Mouse (Mus musculus) testis, adult 2 months (tissue): ENCODE measurements around the gene Btnl10. TPM values are rescaled to one million over a fixed set of nuclear protein-coding genes. Genes with fewer than 3 reads are reported as not detected.

ENCODE experiments used
- H3K27ac ChIP-seq: fragments of 200-500 bp; 2 replicates; pipeline ENCODE4 v1.5.1; 2012; ENCODE audit warnings: low read depth, low read length; ENCODE audit not compliant: control insufficient read depth, insufficient read depth
- H3K27me3 ChIP-seq: fragments of 200-500 bp; 2 replicates; pipeline ENCODE4 v1.6.1; 2012; ENCODE audit warnings: mild to moderate bottlenecking, low read length, moderate library complexity; ENCODE audit not compliant: control insufficient read depth, insufficient read depth
- H3K36me3 ChIP-seq: fragments of 200-500 bp; 2 replicates; pipeline ENCODE4 v1.6.1; 2012; ENCODE audit warnings: mild to moderate bottlenecking, low read length; ENCODE audit not compliant: control insufficient read depth, insufficient read depth
- H3K4me1 ChIP-seq: fragments of 200-500 bp; 2 replicates; pipeline ENCODE4 v1.6.1; 2012; ENCODE audit warnings: low read length; ENCODE audit not compliant: control insufficient read depth, insufficient read depth
- H3K4me3 ChIP-seq: fragments of 200-500 bp; 2 replicates; pipeline ENCODE4 v1.5.1; 2012; ENCODE audit warnings: low read depth, mild to moderate bottlenecking, low read length, moderate library complexity, mixed read lengths; ENCODE audit not compliant: control insufficient read depth
- CTCF ChIP-seq: fragments of 200-500 bp; IDR thresholded peaks from 2 replicates; pipeline ENCODE4 v1.5.1; 2012; ENCODE audit warnings: low read depth, mild to moderate bottlenecking, inconsistent platforms, low read length, moderate library complexity; ENCODE audit not compliant: control insufficient read depth, insufficient read depth, insufficient replicate concordance
- POLR2A ChIP-seq: fragments of 200-500 bp; IDR thresholded peaks from 2 replicates; pipeline ENCODE4 v1.6.1; 2012; ENCODE audit warnings: low read depth, mild to moderate bottlenecking, inconsistent platforms, low read length, moderate library complexity; ENCODE audit not compliant: control insufficient read depth
- polyA plus RNA-seq: library from polyadenylated mRNA; depleted of rRNA; stranded (reverse); fragments of >200 nt; gene quantifications from 2 replicates; pipeline ENCODE4 v1.2.3, GENCODE M21; 2012

Btnl10 gene
- polyA plus RNA-seq, 1 experiment = 10.1 TPM

GRCm38 (mm10) chr11:58918759-58919158 lies 1.1 kb downstream of the Btnl10 start:
- Histone ChIP-seq H3K36me3 (no peaks in the 10 kb centered on the region), H3K4me3 (peak overlapping the region; percentile 43), H3K27me3 (no peaks in the 10 kb centered on the region), H3K27ac (no peak overlapping the region; the same call in 1 of the 2 replicates), H3K4me1 (peaks cover 25% of the 10 kb centered on the region)
- TF ChIP-seq CTCF (no peak), POLR2A (no peak)

- no peak for TF ChIP-seq CTCF
- no peak for TF ChIP-seq POLR2A
- Histone ChIP-seq H3K27me3 (no peaks in the 10 kb centered on the region), H3K4me1 (peaks cover 11% of the 10 kb centered on the region), H3K4me3 (no peak overlapping the region), H3K36me3 (no peaks in the 10 kb centered on the region), H3K27ac (no peak overlapping the region)
Observed at GRCm38 (mm10) chr11:58922420-58922819, 4.7 kb downstream of the Btnl10 start.

- Histone ChIP-seq H3K4me3 (no peak overlapping the region), H3K36me3 (no peaks in the 10 kb centered on the region)
Observed at GRCm38 (mm10) chr11:58926651-58927050, 8.9 kb downstream of the Btnl10 start.

GRCm38 (mm10) chr11:58927053-58927452 lies 9.3 kb downstream of the Btnl10 start:
- Histone ChIP-seq H3K4me1 (peaks cover 14% of the 10 kb centered on the region), H3K36me3 (no peaks in the 10 kb centered on the region), H3K27ac (no peak overlapping the region), H3K4me3 (no peak overlapping the region), H3K27me3 (no peaks in the 10 kb centered on the region)
- TF ChIP-seq POLR2A = no peak
- no peak for TF ChIP-seq CTCF

More at GRCm38 (mm10) chr11:58926651-58927050, 8.9 kb downstream of the Btnl10 start:
- H3K4me1 ChIP-seq = peaks cover 14% of the 10 kb centered on the region
- no peaks in the 10 kb centered on the region for H3K27me3 ChIP-seq
- no peak for TF ChIP-seq CTCF
- no peak for TF ChIP-seq POLR2A
- no peak overlapping the region for H3K27ac ChIP-seq

- peak; percentile 72 for TF ChIP-seq CTCF
- TF ChIP-seq POLR2A = no peak
- Histone ChIP-seq H3K4me3 (peak overlapping the region; percentile 68), H3K36me3 (peaks cover 2% of the 10 kb centered on the region), H3K27ac (peak overlapping the region; percentile 45), H3K27me3 (no peaks in the 10 kb centered on the region), H3K4me1 (peaks cover 14% of the 10 kb centered on the region)
Observed at GRCm38 (mm10) chr11:58927790-58928651, 10.3 kb downstream of the Btnl10 start.

- H3K27ac ChIP-seq = no peak overlapping the region
- TF ChIP-seq CTCF (no peak), POLR2A (no peak)
Observed at GRCm38 (mm10) chr11:58929055-58929454, 11.3 kb downstream of the Btnl10 start.

GRCm38 (mm10) chr11:58929641-58930040 lies 11.9 kb downstream of the Btnl10 start:
- Histone ChIP-seq H3K36me3 (peaks cover 2% of the 10 kb centered on the region), H3K27me3 (no peaks in the 10 kb centered on the region), H3K27ac (no peak overlapping the region), H3K4me1 (peaks cover 14% of the 10 kb centered on the region), H3K4me3 (no peak overlapping the region)
- TF ChIP-seq CTCF = no peak
- no peak for TF ChIP-seq POLR2A

More at GRCm38 (mm10) chr11:58929055-58929454, 11.3 kb downstream of the Btnl10 start:
- peaks cover 2% of the 10 kb centered on the region for H3K36me3 ChIP-seq
- no peaks in the 10 kb centered on the region for H3K27me3 ChIP-seq
- H3K4me3 ChIP-seq = no peak overlapping the region
- H3K4me1 ChIP-seq = peaks cover 14% of the 10 kb centered on the region

GRCm38 (mm10) chr11:58930254-58930653 lies 12.5 kb downstream of the Btnl10 start:
- no peak overlapping the region for H3K4me3 ChIP-seq
- TF ChIP-seq POLR2A (no peak), CTCF (no peak)

More at GRCm38 (mm10) chr11:58930254-58930653, 12.5 kb downstream of the Btnl10 start:
- Histone ChIP-seq H3K36me3 (peaks cover 2% of the 10 kb centered on the region), H3K27me3 (no peaks in the 10 kb centered on the region), H3K4me1 (peaks cover 14% of the 10 kb centered on the region), H3K27ac (no peak overlapping the region)
